Mouse (Mus musculus) brown adipose tissue, adult 24 weeks (tissue): ENCODE measurements around the gene Tmem216. TPM values are rescaled to one million over a fixed set of nuclear protein-coding genes. Genes with fewer than 3 reads are reported as not detected.

Experiments used
- H3K27ac ChIP-seq: fragments of 200-500 bp; replicated peaks from 2 replicates; pipeline ENCODE4 v1.5.1; 2012; ENCODE audit warnings: low read depth, mild to moderate bottlenecking, low read length
- H3K4me1 ChIP-seq: fragments of 200-500 bp; 2 replicates; pipeline ENCODE4 v1.6.1; 2012; ENCODE audit warnings: low read length, mixed read lengths; ENCODE audit not compliant: control insufficient read depth, insufficient read depth, insufficient read length
- H3K4me3 ChIP-seq: fragments of 200-500 bp; 2 replicates; pipeline ENCODE4 v1.5.1; 2012; ENCODE audit warnings: low read depth, mild to moderate bottlenecking, low read length, moderate library complexity; ENCODE audit not compliant: insufficient read depth
- polyA plus RNA-seq: library from polyadenylated mRNA; stranded (reverse); fragments of >200 nt; gene quantifications from 2 replicates; pipeline ENCODE4 v1.2.4, GENCODE M21; 2012; ENCODE audit not compliant: missing spikeins, insufficient read depth, insufficient read length

Gene Tmem216
- 11.0 and 15.9 TPM in 2 replicates for polyA plus RNA-seq

DNA sequence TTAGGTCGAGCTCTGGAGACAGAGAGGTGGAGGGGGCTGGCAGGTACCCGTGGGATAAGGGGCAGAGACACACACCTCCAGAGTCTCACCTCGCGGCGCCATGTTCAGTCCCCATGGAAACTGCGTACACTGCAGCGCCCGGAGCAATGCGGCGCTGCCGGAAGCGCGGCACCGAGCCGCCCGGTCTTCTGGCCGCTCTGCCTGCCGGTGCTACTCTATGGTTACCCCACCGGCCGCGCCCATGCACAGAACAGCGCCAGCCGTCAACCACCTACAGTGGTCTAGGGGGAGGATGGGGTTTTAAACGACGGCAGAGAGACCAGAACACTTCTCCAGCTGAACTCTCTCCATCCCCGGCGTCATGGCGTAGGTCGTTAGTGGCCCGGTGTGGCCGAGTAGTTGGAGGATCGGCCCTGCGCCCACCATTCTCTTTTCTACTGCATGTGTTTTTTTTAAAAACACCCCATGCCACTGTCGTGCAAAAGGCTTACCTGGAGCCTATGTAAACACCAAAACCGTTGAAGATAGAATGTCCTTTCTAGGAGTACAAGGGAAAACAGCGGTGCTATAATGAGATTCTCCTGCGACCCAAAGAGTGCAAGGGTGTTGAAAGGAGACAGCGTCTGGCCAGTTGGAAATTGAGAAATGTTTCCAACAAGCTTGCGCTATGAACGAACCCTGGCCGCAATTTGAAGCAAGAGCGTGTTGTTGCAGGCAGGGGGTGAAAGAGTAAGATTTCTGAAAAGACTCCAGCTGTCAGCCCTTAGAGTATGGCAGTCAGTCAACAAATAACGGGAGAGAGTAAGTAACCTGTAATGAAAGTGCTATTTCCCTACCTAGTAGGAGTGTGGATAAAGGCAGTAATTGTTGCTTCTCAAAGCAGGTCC lies at the start of gene Tmem216:
Gene Tmem216, minus strand, starts transcription at position 615 of the 887 bp plus-strand sequence.
- Histone ChIP-seq H3K4me1 (peaks cover 4% of the 10 kb centered on the region; the same call in 1 of the 2 replicates), H3K4me3 (peak within 1 kb of the TSS; percentile 90), H3K27ac (peak within 1 kb of the TSS; percentile 80)

DNA sequence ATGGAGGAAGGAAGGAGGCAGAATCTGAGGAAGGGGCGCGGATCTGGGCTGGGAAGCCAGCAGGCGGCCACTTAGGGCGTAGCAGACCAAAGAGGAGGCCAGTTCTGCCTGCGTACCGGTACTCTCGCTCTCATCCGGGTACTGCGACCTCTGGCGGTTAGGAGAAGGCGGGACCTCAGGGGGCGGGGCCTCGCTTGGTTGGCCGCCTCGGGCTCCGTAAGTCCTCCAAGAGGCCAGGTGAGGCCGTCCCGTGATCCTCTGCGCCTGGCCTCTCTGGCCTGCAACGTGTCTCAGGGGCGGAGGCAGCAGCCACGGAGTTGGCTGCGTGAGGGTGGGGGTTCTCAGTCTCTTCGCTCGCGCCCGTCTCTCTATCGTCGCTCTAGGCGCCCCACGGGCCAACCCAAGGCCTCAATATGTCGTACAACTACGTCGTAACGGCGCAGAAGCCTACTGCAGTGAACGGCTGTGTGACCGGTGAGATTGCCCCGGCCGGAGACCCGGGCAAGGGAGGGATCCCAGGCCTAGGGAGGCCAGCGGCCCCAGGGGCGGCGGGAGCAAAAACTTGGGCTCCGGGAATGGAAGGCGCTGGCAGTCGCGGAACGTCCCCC lies 49.4 kb upstream of the Tmem216 start, which contains the start of the genes Ddb1 and Tkfc:
Gene Ddb1, plus strand, starts transcription at position 35 of the 608 bp plus-strand sequence.
Gene Tkfc, minus strand, starts transcription at position 362 of the 608 bp plus-strand sequence.
- Histone ChIP-seq H3K4me3 (peak within 1 kb of the TSS; percentile 96), H3K4me1 (no peaks in the 10 kb centered on the region; the same call in 1 of the 2 replicates), H3K27ac (peak within 1 kb of the TSS; percentile 84)

DNA sequence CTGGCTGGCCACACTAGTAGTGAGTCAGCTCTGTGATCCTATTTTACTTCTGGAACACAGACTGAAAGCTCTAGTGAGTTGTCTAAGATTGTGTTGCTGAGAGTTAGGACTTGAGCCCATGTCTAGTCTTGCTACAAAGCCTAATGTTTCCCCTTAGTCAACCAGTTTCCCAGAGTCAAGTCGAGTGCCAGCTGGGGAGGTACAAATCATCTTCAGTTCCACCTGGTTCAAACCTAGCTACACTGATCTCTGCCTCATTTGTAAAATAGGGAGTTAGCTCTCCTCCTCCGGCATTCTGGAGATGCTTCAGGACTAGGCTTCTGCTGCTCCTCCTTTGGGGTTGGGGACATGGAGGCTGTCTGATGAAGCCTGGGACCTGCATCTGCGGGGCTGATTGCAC lies 48.5 kb upstream of the Tmem216 start:
- peak overlapping the region; percentile 75 for H3K4me3 ChIP-seq
- no peaks in the 10 kb centered on the region; the same call in 1 of the 2 replicates for H3K4me1 ChIP-seq
- peak overlapping the region; percentile 84 for H3K27ac ChIP-seq

- Histone ChIP-seq H3K4me3 (no peak overlapping the region), H3K4me1 (no peaks in the 10 kb centered on the region; the same call in 1 of the 2 replicates), H3K27ac (no peak overlapping the region)
Measured at GRCm38 (mm10) chr19:10603660-10604523, 47.9 kb upstream of the Tmem216 start.

GRCm38 (mm10) chr19:10602787-10603186 lies 46.7 kb upstream of the Tmem216 start:
- peak overlapping the region; percentile 55 for H3K4me3 ChIP-seq
- H3K27ac ChIP-seq, result peak overlapping the region; percentile 72
- H3K4me1 ChIP-seq, result no peaks in the 10 kb centered on the region; the same call in 1 of the 2 replicates

GRCm38 (mm10) chr19:10602247-10602769 lies 46.3 kb upstream of the Tmem216 start:
- no peaks in the 10 kb centered on the region; the same call in 1 of the 2 replicates for H3K4me1 ChIP-seq
- H3K27ac ChIP-seq, result peak overlapping the region; percentile 72
- peak overlapping the region; percentile 55 for H3K4me3 ChIP-seq

- Histone ChIP-seq H3K4me3 (no peak overlapping the region), H3K27ac (no peak overlapping the region), H3K4me1 (no peaks in the 10 kb centered on the region; the same call in 1 of the 2 replicates)
Measured at GRCm38 (mm10) chr19:10599648-10600047, 43.6 kb upstream of the Tmem216 start.

GRCm38 (mm10) chr19:10598188-10598587 lies 42.1 kb upstream of the Tmem216 start:
- Histone ChIP-seq H3K4me3 (no peak overlapping the region), H3K27ac (no peak overlapping the region), H3K4me1 (no peaks in the 10 kb centered on the region; the same call in 1 of the 2 replicates)

GRCm38 (mm10) chr19:10591659-10592377 lies 35.8 kb upstream of the Tmem216 start:
- Histone ChIP-seq H3K4me3 (no peak overlapping the region), H3K27ac (no peak overlapping the region), H3K4me1 (no peaks in the 10 kb centered on the region)

GRCm38 (mm10) chr19:10590301-10590700 lies 34.3 kb upstream of the Tmem216 start:
- Histone ChIP-seq H3K27ac (no peak overlapping the region), H3K4me1 (no peaks in the 10 kb centered on the region), H3K4me3 (no peak overlapping the region)

DNA sequence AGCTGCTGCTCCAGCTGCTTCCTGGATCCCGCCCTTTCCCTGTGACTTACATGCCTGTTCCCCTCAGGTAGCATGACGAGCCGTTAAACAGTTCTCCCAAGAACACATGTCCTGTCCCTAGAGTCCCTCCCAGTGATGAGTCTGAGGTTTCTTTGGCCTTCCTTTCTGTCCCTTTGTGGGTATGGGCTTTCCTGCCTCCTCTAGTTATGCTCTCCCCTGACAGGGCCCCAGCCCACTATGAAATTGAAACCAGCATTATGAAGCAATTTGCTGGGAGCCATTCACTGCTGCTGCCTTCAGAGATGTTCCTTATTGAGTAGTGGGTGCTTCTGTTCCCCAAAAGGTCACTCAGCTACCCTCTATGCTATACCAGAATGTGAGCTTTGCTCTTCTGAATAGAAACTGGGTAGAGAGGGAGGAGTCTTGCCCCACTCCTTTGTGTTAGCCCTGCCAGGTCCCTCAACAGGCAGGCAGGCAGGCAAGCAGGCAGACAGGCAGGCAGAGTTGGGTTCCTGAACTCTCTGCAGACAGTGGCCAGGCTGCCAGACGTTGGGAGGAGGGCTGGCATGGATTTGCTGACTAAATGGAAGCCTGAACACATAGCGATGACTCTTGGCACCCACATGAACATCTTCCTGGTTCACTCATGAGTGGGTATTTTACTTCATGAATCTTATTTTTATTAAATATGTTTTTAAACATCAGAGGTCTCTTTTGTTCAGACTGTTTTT lies 33.3 kb upstream of the Tmem216 start:
- Histone ChIP-seq H3K4me1 (no peaks in the 10 kb centered on the region), H3K4me3 (no peak overlapping the region), H3K27ac (no peak overlapping the region)

GRCm38 (mm10) chr19:10587231-10587630 lies 31.2 kb upstream of the Tmem216 start:
- Histone ChIP-seq H3K27ac (no peak overlapping the region), H3K4me3 (no peak overlapping the region), H3K4me1 (no peaks in the 10 kb centered on the region)

DNA sequence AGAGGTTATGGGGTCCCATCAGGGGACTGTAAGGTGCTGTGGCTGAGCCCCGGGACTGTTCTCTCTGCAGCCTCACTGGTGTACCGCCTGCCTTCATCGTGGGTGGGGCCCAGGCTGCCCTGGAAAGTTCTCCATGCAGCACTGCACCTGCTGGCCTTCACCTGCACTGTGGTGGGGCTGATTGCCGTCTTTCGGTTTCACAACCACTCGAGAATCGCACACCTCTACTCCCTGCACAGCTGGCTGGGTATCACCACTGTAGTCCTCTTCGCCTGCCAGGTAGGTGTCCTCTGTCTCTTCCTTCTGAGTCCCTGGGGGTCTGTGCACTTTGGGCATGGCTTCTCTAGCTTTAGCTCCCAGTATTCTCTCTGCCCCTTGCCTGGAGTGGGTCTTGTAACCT lies 29.1 kb upstream of the Tmem216 start:
- no peaks in the 10 kb centered on the region for H3K4me1 ChIP-seq
- no peak overlapping the region for H3K4me3 ChIP-seq
- no peak overlapping the region for H3K27ac ChIP-seq
